Mouse (Mus musculus) adrenal gland, adult 2 months (tissue): Measurements from ENCODE around the gene Arhgap8. TPM values are rescaled to one million over a fixed set of nuclear protein-coding genes. Genes with fewer than 3 reads are reported as not detected.
"Not testable (repeated sequence)": the region's sequence is repeated elsewhere in the genome, so short reads cannot be mapped to it uniquely, and the experiment has no call there.

Experiments used
- DNase-seq: peaks from one replicate; pipeline ENCODE4 v3.0.0; 2021
- polyA plus RNA-seq: library from polyadenylated mRNA; depleted of rRNA; stranded (reverse); fragments of >200 nt; gene quantifications from 2 replicates; pipeline ENCODE4 v1.2.3, GENCODE M21; 2012
- total RNA-seq, 2 experiments: library from RNA; stranded (reverse); gene quantifications; 2 replicates each; pipeline ENCODE4 v1.2.3; 2021

Gene Arhgap8
- total and polyA plus RNA-seq, 3 experiments: 0.43 to 1.00 (median 0.93) TPM

GRCm38 (mm10) chr15:84698189-84698588 is 21.7 kb upstream of the Arhgap8 start:
- DNase-seq: no peak

GRCm38 (mm10) chr15:84700147-84700794 is 19.6 kb upstream of the Arhgap8 start:
- peak; percentile 47 for DNase-seq

- DNase-seq: peak; percentile 43
Measured at GRCm38 (mm10) chr15:84701947-84702346, 17.9 kb upstream of the Arhgap8 start.

GRCm38 (mm10) chr15:84702391-84703345 is 17.2 kb upstream of the Arhgap8 start:
- no peak for DNase-seq

- no peak for DNase-seq
Measured at GRCm38 (mm10) chr15:84703992-84704391, 15.9 kb upstream of the Arhgap8 start.

GRCm38 (mm10) chr15:84705351-84705901 is 14.4 kb upstream of the Arhgap8 start:
- DNase-seq: no peak

GRCm38 (mm10) chr15:84706983-84707619 is 12.8 kb upstream of the Arhgap8 start:
- DNase-seq: no peak

- DNase-seq: no peak
Measured at GRCm38 (mm10) chr15:84712566-84713405, 7.1 kb upstream of the Arhgap8 start.

GRCm38 (mm10) chr15:84714730-84715129 is 5.1 kb upstream of the Arhgap8 start:
- peak; percentile 86 for DNase-seq

GRCm38 (mm10) chr15:84715132-84715531 is 4.7 kb upstream of the Arhgap8 start:
- no peak for DNase-seq

- DNase-seq: not testable (repeated sequence)
Measured at GRCm38 (mm10) chr15:84717570-84718270, 2.1 kb upstream of the Arhgap8 start.

GRCm38 (mm10) chr15:84718785-84719184 is 1.1 kb upstream of the Arhgap8 start:
- no peak for DNase-seq

- peak; percentile 12 for DNase-seq
Measured at GRCm38 (mm10) chr15:84720291-84721204, 696 bp downstream of the Arhgap8 start.

GRCm38 (mm10) chr15:84723656-84724055 is 3.8 kb downstream of the Arhgap8 start:
- not testable (repeated sequence) for DNase-seq

- DNase-seq: no peak
Measured at GRCm38 (mm10) chr15:84724199-84724598, 4.3 kb downstream of the Arhgap8 start.

GRCm38 (mm10) chr15:84729685-84730084 is 9.8 kb downstream of the Arhgap8 start:
- DNase-seq: peak; percentile 66

GRCm38 (mm10) chr15:84730893-84731292 is 11.0 kb downstream of the Arhgap8 start:
- no peak for DNase-seq

GRCm38 (mm10) chr15:84731676-84732424 is 12.0 kb downstream of the Arhgap8 start:
- no peak for DNase-seq

- DNase-seq: no peak
Measured at GRCm38 (mm10) chr15:84732425-84732749, 12.5 kb downstream of the Arhgap8 start.
